Mouse (Mus musculus): ENCODE measurements at regions not wholly inside any gene's neighbourhood (a gene's known extent, or its start where the extent isn't known, plus 50 kb on each side); places are given as distances from the start of the nearest gene placed in this dataset.

DNA sequence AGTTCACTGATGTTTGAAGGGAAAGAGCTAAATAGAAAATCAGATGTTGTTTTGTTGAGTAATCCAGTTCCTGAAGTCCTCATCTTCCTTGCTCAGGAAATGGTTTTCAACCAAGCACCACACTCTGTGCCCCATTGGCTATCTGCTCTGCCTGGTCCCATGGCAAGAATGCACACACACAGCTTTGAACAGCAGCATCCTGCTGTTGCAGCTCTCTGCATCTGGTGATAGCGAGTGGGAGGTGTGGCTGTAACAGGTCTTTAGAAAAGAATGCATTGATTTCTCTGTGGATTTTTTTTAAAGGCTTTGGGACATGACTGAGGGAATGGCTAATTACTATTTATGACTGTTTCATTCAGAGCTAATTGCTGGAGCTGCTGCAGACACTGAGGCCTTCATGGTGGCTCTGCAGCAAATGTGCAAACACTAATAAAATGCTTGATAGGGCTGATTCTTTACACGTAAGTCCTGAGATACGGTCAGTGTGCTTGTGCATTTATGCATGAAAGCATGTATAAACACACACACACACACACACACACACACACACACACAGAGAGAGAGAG is 459.1 kb upstream of the Nrsn1 start:
- TF ChIP-seq EP300 (IDR thresholded peaks at IDR 0.05; ENCODE audit: low read depth) (no peak), CTCF (IDR thresholded peaks at IDR 0.05; ENCODE audit: low read depth) (no peak)

Measured in heart, postnatal 0 days (tissue).